Comparison of ENCODE assay signal across 8 mouse cellular contexts in genomic region chr7:81161666-81162065, GRCm38 (mm10). TPM values are rescaled to one million over a fixed set of nuclear protein-coding genes. Genes with fewer than 3 reads are reported as not detected.
A peak's percentile ranks its signal among the peaks of the same experiment; 100 is the strongest.
DNase-seq lines count a peak whose midpoint lies in the region; ATAC-seq and TF ChIP-seq lines count a peak whose summit lies in the region.
"Had no signal": no experiment of that assay in that cellular context is flagged by ENCODE, and none has a peak within 500 bp of the region (broad histone marks: within the 10 kb centered on the region; RNA-seq: fewer than 3 reads in every experiment).

No protein-coding gene starts in this region.

- no peak for ATAC-seq in kidney, postnatal 0 days (replicated peaks; ENCODE audit: low FRiP score, low read depth)
- ATAC-seq in CD4-positive, CD25-positive, alpha-beta regulatory T cell, adult 4 months = peak; percentile 41
- peak; percentile 27; the same call in 1 of the 2 replicates for ATAC-seq in forebrain, postnatal 0 days
- ATAC-seq in erythroid progenitor cell, adult 5-6 weeks (replicated peaks; ENCODE audit: low FRiP score, poor library complexity, severe bottlenecking) = no peak

- WGBS in kidney, postnatal 0 days = 69% methylated on average over 9 of the region's 9 CpGs
- WGBS in forebrain, postnatal 0 days = 74% methylated on average over 9 of the region's 9 CpGs

- H3K4me2 ChIP-seq in kidney, postnatal 0 days (ENCODE audit: low read length) = no peak overlapping the region
- H3K4me2 ChIP-seq in forebrain, postnatal 0 days (ENCODE audit: low read depth) = no peak overlapping the region

- no peaks in the 10 kb centered on the region for H3K4me1 ChIP-seq in kidney, postnatal 0 days (replicated peaks; ENCODE audit: insufficient read depth, low read length)
- H3K4me1 ChIP-seq in forebrain, postnatal 0 days (ENCODE audit: insufficient read depth) = no peaks in the 10 kb centered on the region

- H3K4me3 ChIP-seq in kidney, postnatal 0 days (replicated peaks; ENCODE audit: low read depth, low read length) = no peak overlapping the region
- no peak overlapping the region for H3K4me3 ChIP-seq in forebrain, postnatal 0 days (ENCODE audit: low read depth, low read length)
- H3K4me3 ChIP-seq: erythroblast, embryonic 14.5 days had no signal

- H3K27ac ChIP-seq in kidney, postnatal 0 days = no peak overlapping the region
- no peak overlapping the region for H3K27ac ChIP-seq in forebrain, postnatal 0 days (ENCODE audit: low read depth, low read length)

- DNase-seq in kidney, postnatal 0 days (ENCODE audit: low spot score) = peak; percentile 59
- DNase-seq in kidney, adult 11 months = no peak
- peak; percentile 66 for DNase-seq in MN1 (ENCODE audit: low spot score)
- peak; percentile 60 for DNase-seq in forebrain, postnatal 0 days
- DNase-seq in mesoderm, embryonic 11.5 days (ENCODE audit: low read depth, low spot score) = peak; percentile 47

- peak; percentile 74 for TF ChIP-seq CTCF in kidney, postnatal 0 days (IDR thresholded peaks at IDR 0.05; ENCODE audit: low read depth)
- TF ChIP-seq CTCF in forebrain, postnatal 0 days (IDR thresholded peaks at IDR 0.05; ENCODE audit: low read depth) = peak; percentile 65

- no peaks in the 10 kb centered on the region for H3K27me3 ChIP-seq in kidney, postnatal 0 days (ENCODE audit: insufficient read depth, low read length)
- no peaks in the 10 kb centered on the region for H3K27me3 ChIP-seq in forebrain, postnatal 0 days (ENCODE audit: insufficient read depth, low read length)

- no peak overlapping the region for H3K9ac ChIP-seq in kidney, postnatal 0 days (ENCODE audit: low read depth, low read length)
- H3K9ac ChIP-seq in forebrain, postnatal 0 days = no peak overlapping the region

- H3K9me3 ChIP-seq in kidney, postnatal 0 days (replicated peaks; ENCODE audit: low read length) = no peaks in the 10 kb centered on the region
- no peaks in the 10 kb centered on the region for H3K9me3 ChIP-seq in forebrain, postnatal 0 days (ENCODE audit: low read length)

- H3K36me3 ChIP-seq in kidney, postnatal 0 days (ENCODE audit: insufficient read depth, low read length) = no peaks in the 10 kb centered on the region
- H3K36me3 ChIP-seq in forebrain, postnatal 0 days (ENCODE audit: insufficient read depth) = no peaks in the 10 kb centered on the region

RNA-seq across cellular contexts. Expression of gene Slc28a1, which starts 47.1 kb away (rescaled TPM):
- 1.1 and 1.3 TPM in 2 replicates for polyA plus RNA-seq in kidney, postnatal 0 days (2015; fragmentation: Nextera tagmentation; extraction: Ambion mirVana)
- not detected for polyA plus RNA-seq in CD4-positive, CD25-positive, alpha-beta regulatory T cell, adult 4 months (2017; shearing (Covaris generic))
- 0.48 TPM in 1 of 2 replicates, not detected in the other for total RNA-seq in forebrain, postnatal 0 days (2014; rRNA removed)
- 0.12 TPM in 1 of 2 replicates, not detected in the other for polyA plus RNA-seq in forebrain, postnatal 0 days (2015; fragmentation: Nextera tagmentation; extraction: Ambion mirVana)
- not detected in 2 replicates for total RNA-seq in erythroid progenitor cell, adult 5-6 weeks (2015; ENCODE audit: low replicate concordance)
- not detected in 2 replicates for total RNA-seq in erythroid progenitor cell, adult 5-6 weeks (2017; ENCODE audit: low replicate concordance)
- polyA plus RNA-seq: erythroblast, embryonic 14.5 days had no signal

RNA-seq across cellular contexts. Expression of gene Pde8a, which starts 51.7 kb away (rescaled TPM):
- polyA plus RNA-seq in kidney, postnatal 0 days (2015; fragmentation: Nextera tagmentation; extraction: Ambion mirVana) = 10.9 and 11.0 TPM in 2 replicates
- polyA plus RNA-seq in CD4-positive, CD25-positive, alpha-beta regulatory T cell, adult 4 months (2017; shearing (Covaris generic)) = 1 to 10 TPM; 1.9 to 2.4 TPM
- 2.3 and 2.7 TPM in 2 replicates for total RNA-seq in forebrain, postnatal 0 days (2014; rRNA removed)
- polyA plus RNA-seq in forebrain, postnatal 0 days (2015; fragmentation: Nextera tagmentation; extraction: Ambion mirVana) = 1.0 and 1.1 TPM in 2 replicates
- total RNA-seq in erythroid progenitor cell, adult 5-6 weeks (2015; ENCODE audit: low replicate concordance) = 1.8 and 32.3 TPM in 2 replicates
- total RNA-seq in erythroid progenitor cell, adult 5-6 weeks (2017; ENCODE audit: low replicate concordance) = 2.3 TPM in 1 of 2 replicates, not detected in the other
- polyA plus RNA-seq: erythroblast, embryonic 14.5 days had no signal

Comparison
In these comparisons a context has a peak if more than half of its experiments do, and no peak if none do; other contexts are left out.
1. ATAC-seq: peak in CD4-positive, CD25-positive, alpha-beta regulatory T cell, adult 4 months (single experiment) and forebrain, postnatal 0 days (single experiment); none in kidney, postnatal 0 days (single experiment) and erythroid progenitor cell, adult 5-6 weeks (single experiment).